15 mouse cellular contexts compared by ENCODE assay signal in genomic region chr11:32302824-32303419, GRCm38 (mm10). TPM values are rescaled to one million over a fixed set of nuclear protein-coding genes. Genes with fewer than 3 reads are reported as not detected.
A peak's percentile ranks its signal among the peaks of the same experiment; 100 is the strongest.
DNase-seq lines count a peak whose midpoint lies in the region; ATAC-seq lines count a peak whose summit lies in the region.
"Had no signal": no experiment of that assay in that cellular context is flagged by ENCODE, and none has a peak within 500 bp of the region (broad histone marks: within the 10 kb centered on the region; RNA-seq: fewer than 3 reads in every experiment).

No protein-coding gene starts in this region.

- no peak overlapping the region for H3K9ac ChIP-seq in midbrain, embryonic 15.5 days
- H3K9ac ChIP-seq: intestine, embryonic 15.5 days had no signal

- no peak overlapping the region for H3K4me2 ChIP-seq in midbrain, embryonic 15.5 days
- H3K4me2 ChIP-seq: intestine, embryonic 15.5 days had no signal

- 0 out of 2 replicates have a peak, but pooled peaks have one; percentile 63 for ATAC-seq in midbrain, embryonic 15.5 days (replicated peaks)
- ATAC-seq: CD4-positive, CD25-positive, alpha-beta regulatory T cell, adult 4 months; intestine, embryonic 15.5 days had no signal

- H3K36me3 ChIP-seq in midbrain, embryonic 15.5 days (replicated peaks), result no peaks in the 10 kb centered on the region
- no peaks in the 10 kb centered on the region for H3K36me3 ChIP-seq in midbrain, embryonic 10.5 days
- H3K36me3 ChIP-seq: intestine, embryonic 15.5 days had no signal

- WGBS in midbrain, embryonic 15.5 days, result 46% methylated on average over 2 of the region's 2 CpGs
- WGBS in midbrain, embryonic 10.5 days, result 43% methylated on average over 2 of the region's 2 CpGs

- H3K4me1 ChIP-seq in midbrain, embryonic 15.5 days, result no peaks in the 10 kb centered on the region; the same call in 1 of the 2 replicates
- peaks cover 5% of the 10 kb centered on the region for H3K4me1 ChIP-seq in midbrain, embryonic 10.5 days
- H3K4me1 ChIP-seq: intestine, embryonic 15.5 days had no signal

- no peak overlapping the region for H3K27ac ChIP-seq in midbrain, embryonic 15.5 days
- no peak overlapping the region for H3K27ac ChIP-seq in midbrain, embryonic 10.5 days (replicated peaks)
- H3K27ac ChIP-seq: intestine, embryonic 15.5 days had no signal

- no peak overlapping the region for H3K4me3 ChIP-seq in midbrain, embryonic 15.5 days
- no peak overlapping the region for H3K4me3 ChIP-seq in midbrain, embryonic 10.5 days
- H3K4me3 ChIP-seq: intestine, embryonic 15.5 days had no signal

- no peaks in the 10 kb centered on the region for H3K9me3 ChIP-seq in midbrain, embryonic 15.5 days
- H3K9me3 ChIP-seq in midbrain, embryonic 10.5 days (replicated peaks), result no peaks in the 10 kb centered on the region
- H3K9me3 ChIP-seq: intestine, embryonic 15.5 days had no signal

- peak; percentile 23 to 37 for DNase-seq in heart, adult 9 months (ENCODE audit: low spot score in 2 of 2)
- DNase-seq in heart, adult 8-10 months (ENCODE audit: low spot score), result no peak
- DNase-seq in midbrain, embryonic 10.5 days (ENCODE audit: low spot score), result no peak
- peak; percentile 24 to 47 for DNase-seq in left cerebral cortex, adult 18-20 months (ENCODE audit: low spot score in 2 of 2)
- DNase-seq in right cerebral cortex, postnatal 14 days, result peak; percentile 24
- DNase-seq in embryo, embryonic 10 days (ENCODE audit: low spot score), result no peak
- no peak for DNase-seq in adrenal gland, postnatal 36 days
- DNase-seq: cerebellum, postnatal 14 days; retina, postnatal 1 day had no signal

- H3K27me3 ChIP-seq in midbrain, embryonic 15.5 days (replicated peaks), result no peaks in the 10 kb centered on the region
- H3K27me3 ChIP-seq in midbrain, embryonic 10.5 days (ENCODE audit: low read depth, poor library complexity, severe bottlenecking), result peaks cover 21% of the 10 kb centered on the region

RNA-seq across cellular contexts. Expression of gene Hbq1a, which starts 3.1 kb away (rescaled TPM):
- total RNA-seq in heart, adult 8-10 months (2022), result under 1 TPM in 1 of 4 experiments, not detected in 3; 0.83 TPM
- polyA plus RNA-seq in midbrain, embryonic 15.5 days (2015; fragmentation: Nextera tagmentation; extraction: Ambion mirVana), result 1.2 and 1.5 TPM in 2 replicates
- polyA plus RNA-seq in midbrain, embryonic 10.5 days (2016; fragmentation: Nextera tagmentation; extraction: Ambion mirVana), result not detected in 2 replicates
- 1 to 10 TPM; 1.3 to 2.5 TPM for total RNA-seq in left cerebral cortex, adult 18-20 months (2021)
- under 1 TPM; 0.49 to 0.93 TPM for total RNA-seq in adrenal gland, postnatal 36 days (2021)
- polyA plus RNA-seq: CD4-positive, CD25-positive, alpha-beta regulatory T cell, adult 4 months; limb, embryonic 11.5 days; testis, adult 2 months had no signal

RNA-seq across cellular contexts. Expression of gene Hba-a2, which starts 6.6 kb away (rescaled TPM):
- 1,000 to 10,000 TPM; 1,411 to 8,978 (median 2,103) TPM for total RNA-seq in heart, adult 8-10 months (2022)
- polyA plus RNA-seq in midbrain, embryonic 15.5 days (2015; fragmentation: Nextera tagmentation; extraction: Ambion mirVana), result 6,359 and 8,071 TPM in 2 replicates
- polyA plus RNA-seq in midbrain, embryonic 10.5 days (2016; fragmentation: Nextera tagmentation; extraction: Ambion mirVana), result 3,984 and 4,102 TPM in 2 replicates
- 100 to 1,000 TPM; 308 to 397 TPM for total RNA-seq in left cerebral cortex, adult 18-20 months (2021)
- 1,000 to 10,000 TPM; 1,676 to 2,955 TPM for total RNA-seq in adrenal gland, postnatal 36 days (2021)

RNA-seq across cellular contexts. Expression of gene Hbq1b, which starts 16.2 kb away (rescaled TPM):
- total RNA-seq in heart, adult 8-10 months (2022), result 1 to 10 TPM in 1 of 4 experiments, under 1 TPM in 1, not detected in 2; 0.52 to 1.6 TPM
- polyA plus RNA-seq in midbrain, embryonic 15.5 days (2015; fragmentation: Nextera tagmentation; extraction: Ambion mirVana), result 0.83 and 1.3 TPM in 2 replicates
- polyA plus RNA-seq in midbrain, embryonic 10.5 days (2016; fragmentation: Nextera tagmentation; extraction: Ambion mirVana), result 5.8 and 6.6 TPM in 2 replicates
- total RNA-seq in left cerebral cortex, adult 18-20 months (2021), result 1 to 10 TPM in 1 of 2 experiments, not detected in 1; 1.3 TPM
- not detected for total RNA-seq in adrenal gland, postnatal 36 days (2021)
- polyA plus RNA-seq: CD4-positive, CD25-positive, alpha-beta regulatory T cell, adult 4 months; testis, adult 2 months had no signal

RNA-seq across cellular contexts. Expression of gene Hba-a1, which starts 19.6 kb away (rescaled TPM):
- over 10,000 TPM in 1 of 4 experiments, 1,000 to 10,000 TPM in 3; 1,679 to 11,117 (median 2,615) TPM for total RNA-seq in heart, adult 8-10 months (2022)
- 2,454 and 3,091 TPM in 2 replicates for polyA plus RNA-seq in midbrain, embryonic 15.5 days (2015; fragmentation: Nextera tagmentation; extraction: Ambion mirVana)
- 2,199 and 2,239 TPM in 2 replicates for polyA plus RNA-seq in midbrain, embryonic 10.5 days (2016; fragmentation: Nextera tagmentation; extraction: Ambion mirVana)
- total RNA-seq in left cerebral cortex, adult 18-20 months (2021), result 100 to 1,000 TPM; 348 to 459 TPM
- 1,000 to 10,000 TPM; 2,230 to 3,771 TPM for total RNA-seq in adrenal gland, postnatal 36 days (2021)

RNA-seq across cellular contexts. Expression of gene Hba-x, which starts 26.7 kb away (rescaled TPM):
- total RNA-seq in heart, adult 8-10 months (2022), result not detected
- 32.4 and 44.1 TPM in 2 replicates for polyA plus RNA-seq in midbrain, embryonic 15.5 days (2015; fragmentation: Nextera tagmentation; extraction: Ambion mirVana)
- polyA plus RNA-seq in midbrain, embryonic 10.5 days (2016; fragmentation: Nextera tagmentation; extraction: Ambion mirVana), result 2,848 and 3,100 TPM in 2 replicates
- not detected for total RNA-seq in left cerebral cortex, adult 18-20 months (2021)
- not detected for total RNA-seq in adrenal gland, postnatal 36 days (2021)
- polyA plus RNA-seq: CD4-positive, CD25-positive, alpha-beta regulatory T cell, adult 4 months; gonadal fat pad, adult 2 months; testis, adult 2 months had no signal

Comparison
In these comparisons a context has a peak if more than half of its experiments do, and no peak if none do; other contexts are left out.
1. DNase-seq: peak in heart, adult 9 months (2 of 2), left cerebral cortex, adult 18-20 months (2 of 2) and right cerebral cortex, postnatal 14 days (single experiment); none in heart, adult 8-10 months (single experiment), midbrain, embryonic 10.5 days (single experiment), embryo, embryonic 10 days (single experiment) and adrenal gland, postnatal 36 days (0 of 2).